Mouse (Mus musculus) MEL (cell line): Measurements from ENCODE around the gene Znrf3. TPM values are rescaled to one million over a fixed set of nuclear protein-coding genes. Genes with fewer than 3 reads are reported as not detected.

Experiments
- DNase-seq: peaks from one replicate; pipeline ENCODE4 v3.0.0; 2011; ENCODE audit warnings: low read depth, low spot score
- H3K27ac ChIP-seq: 2 replicates; pipeline ENCODE4 v1.5.1; 2012; ENCODE audit warnings: low read depth, mild to moderate bottlenecking, control low read depth, low read length, moderate library complexity; ENCODE audit not compliant: control insufficient read depth
- H3K27me3 ChIP-seq, 2 experiments: fragments of 150-350 bp in 1 of 2; sonication (generic) in 1 of 2; 2 replicates each; pipeline ENCODE4 v1.6.1; 2012; ENCODE audit warnings: low read length in 2 of 2, mild to moderate bottlenecking in 2 of 2, improper control_type of control experiment in 1 of 2, moderate library complexity in 1 of 2; ENCODE audit not compliant: insufficient read depth in 2 of 2, control insufficient read depth in 1 of 2
- H3K36me3 ChIP-seq, 2 experiments: 2 replicates each; pipeline ENCODE4 v1.6.1; 2012 to 2014; ENCODE audit warnings: low read length in 2 of 2, improper control_type of control experiment in 1 of 2, inconsistent platforms in 1 of 2, mild to moderate bottlenecking in 1 of 2; ENCODE audit not compliant: insufficient read depth in 2 of 2, control insufficient read depth in 1 of 2
- H3K4me1 ChIP-seq, 2 experiments: fragments of 150-350 bp in 1 of 2; sonication (generic) in 1 of 2; 2 replicates each; pipeline ENCODE4 v1.6.1; 2012; ENCODE audit warnings: low read length in 2 of 2, improper control_type of control experiment in 1 of 2, mild to moderate bottlenecking in 1 of 2; ENCODE audit not compliant: insufficient read depth in 2 of 2, control insufficient read depth in 1 of 2
- H3K4me3 ChIP-seq, 2 experiments: fragments of 150-350 bp in 1 of 2; sonication (generic) in 1 of 2; 2 replicates each; pipeline ENCODE4 v1.5.1; 2012; ENCODE audit warnings: low read depth in 2 of 2, low read length in 2 of 2, mild to moderate bottlenecking in 2 of 2, moderate library complexity in 2 of 2, control low read depth in 1 of 2, improper control_type of control experiment in 1 of 2; ENCODE audit not compliant: control insufficient read depth in 1 of 2, insufficient read depth in 1 of 2
- H3K79me2 ChIP-seq: 2 replicates; pipeline ENCODE4 v1.6.1; 2012; ENCODE audit warnings: mild to moderate bottlenecking, low read length, moderate library complexity; ENCODE audit not compliant: control insufficient read depth, poor library complexity, insufficient read depth
- H3K9ac ChIP-seq: 2 replicates; pipeline ENCODE4 v1.6.1; 2012; ENCODE audit warnings: low read depth, mild to moderate bottlenecking, control low read depth, low read length, moderate library complexity; ENCODE audit not compliant: control insufficient read depth, poor library complexity, severe bottlenecking
- H3K9me3 ChIP-seq: fragments of 150-350 bp; sonication (generic); replicated peaks from 2 replicates; pipeline ENCODE4 v1.6.1; 2012; ENCODE audit warnings: mild to moderate bottlenecking, low read length, improper control_type of control experiment, moderate library complexity; ENCODE audit not compliant: insufficient read depth
- BHLHE40 ChIP-seq: IDR thresholded peaks from 2 replicates; pipeline ENCODE4 v1.6.1; 2012; ENCODE audit warnings: low read depth, mild to moderate bottlenecking, inconsistent platforms, low read length, improper control_type of control experiment, borderline replicate concordance
- CHD1 ChIP-seq: IDR thresholded peaks from 2 replicates; pipeline ENCODE4 v1.6.1; 2012; ENCODE audit warnings: low read depth, mild to moderate bottlenecking, inconsistent platforms, low read length, improper control_type of control experiment
- CHD2 ChIP-seq: IDR thresholded peaks from 2 replicates; pipeline ENCODE4 v1.6.1; 2011; ENCODE audit warnings: low read length, improper control_type of control experiment
- CTCF ChIP-seq, 3 experiments: IDR thresholded peaks in 2 of 3; conservative IDR thresholded peaks in 1 of 3; 2 replicates each; pipeline ENCODE4 v1.5.1; 2011 to 2012; ENCODE audit warnings: low read length in 3 of 3, low read depth in 2 of 3, mild to moderate bottlenecking in 2 of 3, improper control_type of control experiment in 1 of 3, inconsistent platforms in 1 of 3, mixed read lengths in 1 of 3, moderate library complexity in 1 of 3; ENCODE audit not compliant: control insufficient read depth in 1 of 3, insufficient read depth in 1 of 3, poor library complexity in 1 of 3, severe bottlenecking in 1 of 3
- EP300 ChIP-seq, 2 experiments: IDR thresholded peaks; 2 replicates each; pipeline ENCODE4 v1.6.1; 2011; ENCODE audit warnings: improper control_type of control experiment in 2 of 2, low read length in 2 of 2, low read depth in 1 of 2, mild to moderate bottlenecking in 1 of 2
- GATA1 ChIP-seq: IDR thresholded peaks from 2 replicates; pipeline ENCODE4 v1.6.1; 2011; ENCODE audit warnings: low read depth, low read length, improper control_type of control experiment
- JUND ChIP-seq: IDR thresholded peaks from 2 replicates; pipeline ENCODE4 v1.6.1; 2011; ENCODE audit warnings: low read depth, mild to moderate bottlenecking, improper control_type of control experiment, low read length
- MAFK ChIP-seq: IDR thresholded peaks from 2 replicates; pipeline ENCODE4 v1.6.1; 2011; ENCODE audit warnings: low read depth, mild to moderate bottlenecking, low read length, improper control_type of control experiment, borderline replicate concordance
- MAX ChIP-seq: IDR thresholded peaks from 2 replicates; pipeline ENCODE4 v1.6.1; 2011; ENCODE audit warnings: low read length, improper control_type of control experiment
- MAZ ChIP-seq: IDR thresholded peaks from 2 replicates; pipeline ENCODE4 v1.6.1; 2012; ENCODE audit warnings: low read depth, mild to moderate bottlenecking, inconsistent platforms, low read length, improper control_type of control experiment
- MXI1 ChIP-seq: IDR thresholded peaks from 2 replicates; pipeline ENCODE4 v1.6.1; 2011; ENCODE audit warnings: mild to moderate bottlenecking, low read depth, low read length, improper control_type of control experiment
- MYB ChIP-seq: IDR thresholded peaks from 2 replicates; pipeline ENCODE4 v1.6.1; 2011; ENCODE audit warnings: mild to moderate bottlenecking, low read depth, low read length, improper control_type of control experiment
- NELFE ChIP-seq: IDR thresholded peaks from 2 replicates; pipeline ENCODE4 v1.6.1; 2011; ENCODE audit warnings: low read depth, low read length, improper control_type of control experiment
- NRF1 ChIP-seq: IDR thresholded peaks from 2 replicates; pipeline ENCODE4 v1.6.1; 2014; ENCODE audit warnings: low read depth, mild to moderate bottlenecking, inconsistent platforms, low read length, improper control_type of control experiment, moderate library complexity; ENCODE audit not compliant: poor library complexity, insufficient read depth, severe bottlenecking
- POLR2A ChIP-seq, 2 experiments: IDR thresholded peaks; 2 replicates each; pipeline ENCODE4 v1.6.1; 2011 to 2012; ENCODE audit warnings: low read length in 2 of 2, mild to moderate bottlenecking in 2 of 2, control low read depth in 1 of 2, improper control_type of control experiment in 1 of 2, low read depth in 1 of 2, moderate library complexity in 1 of 2; ENCODE audit not compliant: control insufficient read depth in 1 of 2, insufficient read depth in 1 of 2, poor library complexity in 1 of 2
- RAD21 ChIP-seq: IDR thresholded peaks from 2 replicates; pipeline ENCODE4 v1.6.1; 2011; ENCODE audit warnings: mild to moderate bottlenecking, low read depth, low read length, improper control_type of control experiment
- RCOR1 ChIP-seq: IDR thresholded peaks from 2 replicates; pipeline ENCODE4 v1.6.1; 2012; ENCODE audit warnings: low read depth, mild to moderate bottlenecking, inconsistent platforms, low read length, improper control_type of control experiment
- SMC3 ChIP-seq: IDR thresholded peaks from 2 replicates; pipeline ENCODE4 v1.6.1; 2011; ENCODE audit warnings: low read depth, low read length, improper control_type of control experiment
- TAL1 ChIP-seq: IDR thresholded peaks from 2 replicates; pipeline ENCODE4 v1.6.1; 2012; ENCODE audit warnings: mild to moderate bottlenecking, inconsistent platforms, low read length, moderate library complexity, mixed read lengths
- UBTF ChIP-seq: IDR thresholded peaks from 2 replicates; pipeline ENCODE4 v1.6.1; 2012; ENCODE audit warnings: low read depth, mild to moderate bottlenecking, inconsistent platforms, low read length, improper control_type of control experiment, moderate library complexity, borderline replicate concordance; ENCODE audit not compliant: insufficient read depth
- USF1 ChIP-seq: IDR thresholded peaks from 2 replicates; pipeline ENCODE4 v1.6.1; 2014; ENCODE audit warnings: low read depth, mild to moderate bottlenecking, inconsistent platforms, low read length, improper control_type of control experiment, moderate library complexity
- ZC3H11A ChIP-seq: IDR thresholded peaks from 2 replicates; pipeline ENCODE4 v1.6.1; 2012; ENCODE audit warnings: low read depth, mild to moderate bottlenecking, inconsistent platforms, low read length, improper control_type of control experiment
- ZMIZ1 ChIP-seq: IDR thresholded peaks from 2 replicates; pipeline ENCODE4 v1.6.1; 2012; ENCODE audit warnings: low read depth, mild to moderate bottlenecking, inconsistent platforms, low read length, improper control_type of control experiment, moderate library complexity
- polyA plus RNA-seq, 2 experiments: library from polyadenylated mRNA; stranded (reverse) in 1 of 2; unstranded in 1 of 2; fragments of >175 nt in 1 of 2; fragments of >200 nt in 1 of 2; gene quantifications; 2 replicates each; pipeline versions ENCODE4 v1.2.1 to v1.2.4; 2012; ENCODE audit warnings: low replicate concordance in 2 of 2, low read depth in 1 of 2; ENCODE audit not compliant: insufficient read length in 2 of 2, insufficient read depth in 1 of 2, missing spikeins in 1 of 2
- total RNA-seq: library from RNA; depleted of rRNA; stranded (reverse); fragments of 300-350 nt; gene quantifications from 2 replicates; pipeline ENCODE4 v1.2.3, GENCODE M21; 2012

Znrf3 gene
- total and polyA plus RNA-seq, 3 experiments = 9.0 to 9.2 TPM; not detected in 1

DNA sequence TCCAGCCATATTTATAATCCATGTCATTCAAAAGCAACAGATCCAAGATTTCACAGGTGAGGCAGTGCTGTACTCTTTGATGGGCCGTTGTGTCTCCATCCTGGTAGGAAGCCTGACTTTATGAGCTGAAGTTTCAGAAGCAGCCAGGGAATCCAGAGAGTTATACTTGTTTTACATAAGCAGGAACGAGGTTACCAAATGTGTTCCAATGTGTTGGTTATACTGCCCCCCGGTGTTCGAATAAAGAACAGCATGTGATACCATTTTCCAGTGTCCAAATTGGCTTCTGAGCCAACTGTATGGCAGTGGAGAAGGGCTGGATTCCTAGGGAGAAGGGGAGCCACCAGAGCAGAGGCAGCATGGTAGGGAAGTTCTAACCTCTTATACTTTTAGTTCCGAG is 29.5 kb upstream of the Znrf3 start (continued):
- TF ChIP-seq NRF1 = no peak
- peak; percentile 48 to 98 (median 83) for TF ChIP-seq CTCF (IDR thresholded peaks at IDR 0.05 in 2 of 3, conservative IDR thresholded peaks at IDR 0.05 in 1 of 3; ENCODE audit: control insufficient read depth in 1 of 3, insufficient read depth in 1 of 3, low read depth in 2 of 3, low read length in 3 of 3, poor library complexity in 1 of 3, severe bottlenecking in 1 of 3)

DNA sequence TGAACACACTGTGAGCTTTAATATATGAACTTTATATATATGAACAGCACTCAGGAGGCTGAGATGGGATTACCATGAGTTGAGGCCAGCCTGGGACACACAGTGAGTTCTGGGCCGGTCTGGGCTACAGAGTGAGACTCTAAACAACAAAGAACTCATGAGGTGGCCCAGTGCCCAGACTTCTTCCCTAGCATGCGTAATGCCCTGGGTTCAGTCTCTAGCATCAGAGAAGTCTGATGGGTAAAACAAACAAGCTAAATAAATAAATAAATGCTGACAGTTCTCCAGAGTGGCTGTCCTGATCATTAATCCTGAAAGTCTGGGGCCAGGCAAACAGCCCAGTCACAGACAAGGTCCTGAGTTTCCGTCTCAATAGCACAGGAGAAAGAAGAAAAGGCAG is 25.4 kb upstream of the Znrf3 start:
- DNase-seq = no peak
- H3K9me3 ChIP-seq = no peaks in the 10 kb centered on the region
- no peak overlapping the region for H3K9ac ChIP-seq
- no peaks in the 10 kb centered on the region for H3K36me3 ChIP-seq
- H3K27ac ChIP-seq = no peak overlapping the region
- H3K27me3 ChIP-seq = no peaks in the 10 kb centered on the region; a peak in 1 of 4 replicates
- H3K79me2 ChIP-seq = no peaks in the 10 kb centered on the region
- no peaks in the 10 kb centered on the region for H3K4me1 ChIP-seq
- H3K4me3 ChIP-seq = no peak overlapping the region
- TF ChIP-seq POLR2A (IDR thresholded peaks at IDR 0.05; ENCODE audit: control insufficient read depth in 1 of 2, insufficient read depth in 1 of 2, low read depth in 1 of 2, low read length in 2 of 2, poor library complexity in 1 of 2) (no peak), MAFK (no peak), CTCF (IDR thresholded peaks at IDR 0.05 in 2 of 3, conservative IDR thresholded peaks at IDR 0.05 in 1 of 3; ENCODE audit: control insufficient read depth in 1 of 3, insufficient read depth in 1 of 3, low read depth in 2 of 3, low read length in 3 of 3, poor library complexity in 1 of 3, severe bottlenecking in 1 of 3) (no peak), MAZ (no peak), MYB (no peak), CHD1 (no peak), RCOR1 (no peak), JUND (no peak), MXI1 (no peak), UBTF (no peak), MAX (no peak), CHD2 (no peak)

DNA sequence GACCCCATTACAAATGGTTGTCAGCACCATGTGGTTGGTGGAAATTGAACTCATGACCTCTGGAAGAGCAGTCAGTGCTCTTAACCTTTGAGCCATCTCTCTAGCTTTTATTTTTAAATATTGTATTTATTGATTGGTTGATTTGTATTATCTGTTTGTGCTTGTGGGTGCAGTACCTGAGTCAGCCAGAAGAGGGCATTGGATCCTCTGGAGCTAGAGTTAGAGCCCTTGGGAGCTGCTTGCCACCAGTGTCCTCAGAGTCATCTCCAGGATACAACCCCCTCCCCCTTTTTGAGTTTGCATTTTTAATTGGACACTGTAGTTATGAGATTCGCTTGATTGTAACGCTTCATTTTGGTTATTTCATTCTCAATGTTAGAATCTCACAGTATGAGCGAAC is 24.4 kb upstream of the Znrf3 start:
- Histone ChIP-seq H3K79me2 (no peaks in the 10 kb centered on the region), H3K9ac (no peak overlapping the region), H3K27ac (no peak overlapping the region), H3K4me3 (no peak overlapping the region), H3K4me1 (no peaks in the 10 kb centered on the region), H3K27me3 (no peaks in the 10 kb centered on the region; a peak in 1 of 4 replicates), H3K9me3 (no peaks in the 10 kb centered on the region), H3K36me3 (no peaks in the 10 kb centered on the region)
- TF ChIP-seq BHLHE40 = no peak
- TF ChIP-seq RAD21 = peak; percentile 60
- TF ChIP-seq MAZ = no peak
- no peak for TF ChIP-seq MAX
- TF ChIP-seq USF1 = no peak
- no peak for TF ChIP-seq NELFE
- TF ChIP-seq MXI1 = no peak
- no peak for TF ChIP-seq EP300 (IDR thresholded peaks at IDR 0.05; ENCODE audit: low read depth in 1 of 2, low read length in 2 of 2)
- TF ChIP-seq GATA1 = no peak
- peak; percentile 68 to 76 (median 73) for TF ChIP-seq CTCF (IDR thresholded peaks at IDR 0.05 in 2 of 3, conservative IDR thresholded peaks at IDR 0.05 in 1 of 3; ENCODE audit: control insufficient read depth in 1 of 3, insufficient read depth in 1 of 3, low read depth in 2 of 3, low read length in 3 of 3, poor library complexity in 1 of 3, severe bottlenecking in 1 of 3)
- TF ChIP-seq TAL1 = no peak
- TF ChIP-seq ZMIZ1 = no peak
- TF ChIP-seq SMC3 = peak; percentile 76
- peak; percentile 48 for TF ChIP-seq ZC3H11A
- DNase-seq = peak; percentile 78
